Mouse (Mus musculus) neutrophil, adult 83 days (primary cell): ENCODE data around the gene Tusc1. TPM values are rescaled to one million over a fixed set of nuclear protein-coding genes. Genes with fewer than 3 reads are reported as not detected.

Source experiments
- total RNA-seq, 2 experiments: library from RNA; stranded (reverse); gene quantifications; one replicate each; pipeline ENCODE4 v1.2.4; 2023

Tusc1 gene
- 10 to 100 TPM; 19.0 to 26.5 TPM for total RNA-seq

GRCm38 (mm10) chr4:93335118-93336003, at the start of gene Tusc1:
Tusc1 (minus strand) TSS chr4:93335511.

